Mouse (Mus musculus) Patski (cell line): ENCODE measurements at regions not wholly inside any gene's neighbourhood (a gene's known extent, or its start where the extent isn't known, plus 50 kb on each side); places are given as distances from the start of the nearest gene placed in this dataset.

Source experiments
- ATAC-seq: fragments of 100-300 bp; one replicate; pipeline ENCODE4 v1.8.0; 2021
- CTCF ChIA-PET: fragments of 350-600 bp; sonication (Branson Sonifier 250); formaldehyde crosslinking; loops from one replicate; lab custom pipeline; 2022; ENCODE audit warnings: inconsistent platforms; lab: Charles Lee
- POLR2A ChIA-PET: fragments of 350-600 bp; sonication (Branson Sonifier 250); formaldehyde crosslinking; loops from one replicate; lab custom pipeline; 2022; ENCODE audit warnings: antibody characterized with exemption, inconsistent platforms; lab: Charles Lee
- DNase-seq: peaks from one replicate; pipeline ENCODE4 v3.0.0-alpha.2; 2011; ENCODE audit warnings: low read depth, low spot score
- H3K27me3 ChIP-seq: fragments of 371-371 bp; one replicate; pipeline ENCODE4 v1.5.1; 2021
- CTCF ChIP-seq: fragments of 100-300 bp; IDR thresholded peaks from one replicate; pipeline ENCODE4 v1.5.1; 2021
- in situ Hi-C: fragments of 300-500 bp; cut with MboI; formaldehyde crosslinking; loops from 3 replicates; pipeline ENCODE4 v1.11.1; 2018; ENCODE audit warnings: low pct_unique_long_range_greater_than_20kb, mixed read lengths

GRCm38 (mm10) chr12:90893655-90894370 is 155.6 kb upstream of the Dio2 start:
- TF ChIP-seq CTCF = no peak
- no peak for DNase-seq
- CTCF ChIA-PET = interaction anchor here (1.2 kb wide), 1 partner anchor 10 kb away, joined by 3 read pairs; no protein-coding TSS in a partner anchor
- ATAC-seq = no peak
- peaks cover 25% of the 10 kb centered on the region for H3K27me3 ChIP-seq
- in situ Hi-C loops = no loop called here
- POLR2A ChIA-PET = no interaction called here

GRCm38 (mm10) chr12:90876230-90877005 is 138.2 kb upstream of the Dio2 start:
- in situ Hi-C loops = no loop called here
- ChIA-PET POLR2A (no interaction called here), CTCF (no interaction called here)
- TF ChIP-seq CTCF = no peak
- ATAC-seq (no peak), DNase-seq (no peak)
- peaks cover 11% of the 10 kb centered on the region for H3K27me3 ChIP-seq

GRCm38 (mm10) chr12:90874840-90875239 is 136.6 kb upstream of the Dio2 start:
- ATAC-seq = no peak
- in situ Hi-C loops = no loop called here
- no peak for DNase-seq
- peaks cover 11% of the 10 kb centered on the region for H3K27me3 ChIP-seq
- ChIA-PET CTCF (no interaction called here), POLR2A (no interaction called here)
- TF ChIP-seq CTCF = no peak

GRCm38 (mm10) chr12:90873959-90874358 is 135.7 kb upstream of the Dio2 start:
- CTCF ChIA-PET = no interaction called here
- POLR2A ChIA-PET = no interaction called here
- no peak for DNase-seq
- no peak for TF ChIP-seq CTCF
- peaks cover 11% of the 10 kb centered on the region for H3K27me3 ChIP-seq
- no peak for ATAC-seq
- in situ Hi-C loops = no loop called here

GRCm38 (mm10) chr12:90866597-90866996 is 128.4 kb upstream of the Dio2 start:
- POLR2A ChIA-PET = no interaction called here
- CTCF ChIA-PET = no interaction called here
- in situ Hi-C loops = no loop called here
- TF ChIP-seq CTCF = no peak
- DNase-seq (no peak), ATAC-seq (no peak)
- no peaks in the 10 kb centered on the region for H3K27me3 ChIP-seq

- DNase-seq = no peak
- ChIA-PET POLR2A (no interaction called here), CTCF (no interaction called here)
- TF ChIP-seq CTCF = no peak
- H3K27me3 ChIP-seq = no peaks in the 10 kb centered on the region
- no peak for ATAC-seq
- in situ Hi-C loops = no loop called here
These were observed 124.4 kb upstream of the Dio2 start for GRCm38 (mm10) chr12:90862632-90863031.

GRCm38 (mm10) chr12:90857746-90858145 is 119.5 kb upstream of the Dio2 start:
- ATAC-seq (no peak), DNase-seq (no peak)
- peaks cover 2% of the 10 kb centered on the region for H3K27me3 ChIP-seq
- CTCF ChIA-PET = no interaction called here
- TF ChIP-seq CTCF = no peak
- in situ Hi-C loops = no loop called here
- POLR2A ChIA-PET = no interaction called here

- H3K27me3 ChIP-seq = peaks cover 32% of the 10 kb centered on the region
- CTCF ChIA-PET = no interaction called here
- POLR2A ChIA-PET = no interaction called here
- in situ Hi-C loops = no loop called here
- no peak for TF ChIP-seq CTCF
- ATAC-seq (no peak), DNase-seq (no peak)
These were observed 72.4 kb upstream of the Dio2 start for GRCm38 (mm10) chr12:90810666-90811065.

GRCm38 (mm10) chr12:90790562-90790961 is 52.3 kb upstream of the Dio2 start:
- ATAC-seq = no peak
- in situ Hi-C loops = no loop called here

More at GRCm38 (mm10) chr12:90790562-90790961, 52.3 kb upstream of the Dio2 start:
- peaks cover 8% of the 10 kb centered on the region for H3K27me3 ChIP-seq
- TF ChIP-seq CTCF = no peak
- POLR2A ChIA-PET = no interaction called here
- no peak for DNase-seq
- CTCF ChIA-PET = no interaction called here
